Mouse (Mus musculus) hindbrain, embryonic 11.5 days (tissue): ENCODE measurements at regions not wholly inside any gene's neighbourhood (a gene's known extent, or its start where the extent isn't known, plus 50 kb on each side); places are given as distances from the start of the nearest gene placed in this dataset.
A peak's percentile ranks its signal among the peaks of the same experiment; 100 is the strongest.

Source experiments
- ATAC-seq: fragments of 200-750 bp; cut with Nextera tagmentation; 2 replicates; pipeline ENCODE4 v1.8.0; 2017; ENCODE audit warnings: mild to moderate bottlenecking, moderate TSS enrichment, moderate library complexity; ENCODE audit not compliant: low FRiP score
- DNase-seq: peaks from one replicate; pipeline ENCODE4 v3.0.0-alpha.2; 2015; ENCODE audit warnings: low spot score
- H3K27ac ChIP-seq: fragments of 300-500 bp; sonication (generic); 2 replicates; pipeline ENCODE4 v1.5.1; 2014; ENCODE audit warnings: mild to moderate bottlenecking, low read depth, low read length
- H3K27me3 ChIP-seq: fragments of 300-500 bp; sonication (generic); 2 replicates; pipeline ENCODE4 v1.6.1; 2014; ENCODE audit warnings: mild to moderate bottlenecking, low read length, moderate library complexity, mixed read lengths; ENCODE audit not compliant: control insufficient read depth, insufficient read depth
- H3K36me3 ChIP-seq: fragments of 300-500 bp; sonication (generic); 2 replicates; pipeline ENCODE4 v1.6.1; 2014; ENCODE audit warnings: mild to moderate bottlenecking, low read length, moderate library complexity, mixed read lengths; ENCODE audit not compliant: control insufficient read depth, insufficient read depth
- H3K4me1 ChIP-seq: fragments of 300-500 bp; sonication (generic); replicated peaks from 2 replicates; pipeline ENCODE4 v1.6.1; 2014; ENCODE audit warnings: low read length, mixed read lengths; ENCODE audit not compliant: control insufficient read depth, insufficient read depth
- H3K4me2 ChIP-seq: fragments of 300-500 bp; sonication (generic); replicated peaks from 2 replicates; pipeline ENCODE4 v1.6.1; 2014; ENCODE audit warnings: mild to moderate bottlenecking, low read depth, low read length
- H3K4me3 ChIP-seq: fragments of 300-500 bp; sonication (generic); 2 replicates; pipeline ENCODE4 v1.5.1; 2014; ENCODE audit warnings: low read depth, low read length
- H3K9ac ChIP-seq: fragments of 300-500 bp; sonication (generic); 2 replicates; pipeline ENCODE4 v1.6.1; 2014; ENCODE audit warnings: low read depth, low read length
- H3K9me3 ChIP-seq: fragments of 300-500 bp; sonication (generic); 2 replicates; pipeline ENCODE4 v1.6.1; 2016; ENCODE audit warnings: low read length; ENCODE audit not compliant: control insufficient read depth
- WGBS: fragments of 180-500 bp; shearing (Covaris S2); extraction: QIAGEN DNeasy Blood & Tissue Kit; methylation state at CpG from one replicate; pipeline ENCODE4 v1.1.7; 2014; 5-methylcytosine and 5-hydroxymethylcytosine counted together

DNA sequence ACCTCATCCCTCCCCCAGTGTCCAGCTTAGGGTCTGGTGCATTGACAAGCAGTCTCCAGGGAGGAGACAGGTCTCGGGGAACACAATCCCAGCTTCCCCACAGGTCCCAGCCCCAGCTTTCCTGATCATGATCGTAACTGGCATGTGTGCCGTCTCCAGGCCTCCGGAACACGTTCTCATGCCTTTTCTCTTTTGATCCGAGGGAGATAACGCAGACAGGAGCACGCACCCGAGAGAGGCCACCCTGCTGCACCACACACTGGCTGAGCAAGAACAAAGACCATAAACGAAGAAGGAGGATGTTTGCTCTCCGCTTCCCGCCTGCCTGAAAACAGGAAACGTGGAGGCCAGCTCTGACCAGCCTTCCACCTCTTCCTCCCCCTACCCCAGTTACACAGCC lies 209.8 kb downstream of the Sox9 start:
- Histone ChIP-seq H3K4me3 (no peak overlapping the region), H3K9ac (no peak overlapping the region), H3K36me3 (no peaks in the 10 kb centered on the region), H3K27me3 (no peaks in the 10 kb centered on the region), H3K27ac (no peak overlapping the region), H3K4me2 (no peak overlapping the region), H3K9me3 (no peaks in the 10 kb centered on the region), H3K4me1 (peaks cover 14% of the 10 kb centered on the region)
- DNase-seq: no peak
- ATAC-seq: peak; percentile 34; the same call in 1 of the 2 replicates
- WGBS: 28% methylated on average over 13 of the region's 13 CpGs

DNA sequence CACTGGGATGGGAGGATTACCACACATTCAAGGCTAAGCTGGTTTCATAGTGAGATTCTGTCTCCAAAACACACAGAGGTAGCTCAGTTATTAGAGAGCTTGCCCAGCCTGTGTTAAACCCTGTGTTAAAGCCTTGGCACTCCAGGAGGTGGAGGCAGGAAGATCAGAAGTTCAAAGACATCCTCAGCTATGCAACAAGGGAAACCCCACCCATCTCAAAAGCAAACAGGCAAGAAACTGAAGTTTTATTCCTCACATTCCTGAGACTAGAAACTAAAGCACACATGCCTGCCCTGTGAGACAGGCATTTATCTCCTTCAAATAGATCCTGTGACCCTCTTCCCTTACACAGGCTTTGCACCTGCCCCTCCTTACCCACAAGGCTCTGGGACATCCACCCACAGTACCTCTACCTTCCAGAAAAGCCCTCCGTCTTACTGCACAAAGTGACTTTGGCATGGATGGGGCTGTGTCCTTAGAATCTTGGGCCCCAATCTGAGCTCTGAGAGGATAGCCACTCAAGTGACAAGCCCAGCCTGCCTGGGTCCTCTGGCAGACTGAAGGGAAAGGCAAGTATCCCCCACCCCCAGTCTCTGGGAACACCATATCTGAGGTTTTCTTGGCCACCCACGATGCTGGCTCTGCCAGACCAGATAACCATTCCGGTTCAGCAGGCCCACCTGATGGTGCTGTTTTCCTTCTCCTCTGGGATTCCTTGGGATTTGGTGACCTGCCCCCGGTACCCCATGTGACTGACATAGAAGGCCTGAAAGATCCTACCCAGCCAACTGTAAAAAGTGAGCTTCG lies 217.0 kb downstream of the Sox9 start:
- Histone ChIP-seq H3K9me3 (no peaks in the 10 kb centered on the region), H3K9ac (no peak overlapping the region), H3K27me3 (no peaks in the 10 kb centered on the region), H3K27ac (no peak overlapping the region), H3K4me2 (no peak overlapping the region), H3K36me3 (no peaks in the 10 kb centered on the region), H3K4me1 (no peaks in the 10 kb centered on the region), H3K4me3 (no peak overlapping the region)
- 49% methylated on average over 5 of the region's 5 CpGs for WGBS
- no peak for ATAC-seq
- no peak for DNase-seq

GRCm38 (mm10) chr11:113001071-113001470 lies 219.0 kb downstream of the Sox9 start:
- no peak overlapping the region for H3K27ac ChIP-seq
- H3K4me3 ChIP-seq: no peak overlapping the region
- H3K27me3 ChIP-seq: no peaks in the 10 kb centered on the region
- H3K9me3 ChIP-seq: no peaks in the 10 kb centered on the region
- H3K9ac ChIP-seq: no peak overlapping the region
- no peak for DNase-seq
- no peaks in the 10 kb centered on the region for H3K4me1 ChIP-seq
- H3K4me2 ChIP-seq: no peak overlapping the region
- no peaks in the 10 kb centered on the region for H3K36me3 ChIP-seq
- ATAC-seq: no peak
- 76% methylated on average over 6 of the region's 6 CpGs for WGBS

- Histone ChIP-seq H3K27ac (no peak overlapping the region), H3K9me3 (no peaks in the 10 kb centered on the region), H3K4me3 (no peak overlapping the region), H3K9ac (no peak overlapping the region), H3K27me3 (no peaks in the 10 kb centered on the region), H3K4me2 (no peak overlapping the region), H3K36me3 (no peaks in the 10 kb centered on the region), H3K4me1 (no peaks in the 10 kb centered on the region)
- ATAC-seq (no peak), DNase-seq (no peak)
- 79% methylated on average over 9 of the region's 9 CpGs for WGBS
Observed at GRCm38 (mm10) chr11:113005895-113006294, 223.9 kb downstream of the Sox9 start.

- DNase-seq (no peak), ATAC-seq (no peak)
- Histone ChIP-seq H3K27ac (no peak overlapping the region), H3K9me3 (no peaks in the 10 kb centered on the region), H3K36me3 (no peaks in the 10 kb centered on the region), H3K4me2 (no peak overlapping the region), H3K4me3 (no peak overlapping the region), H3K9ac (no peak overlapping the region), H3K27me3 (no peaks in the 10 kb centered on the region), H3K4me1 (no peaks in the 10 kb centered on the region)
- 79% methylated on average over 4 of the region's 4 CpGs for WGBS
Observed at GRCm38 (mm10) chr11:113008521-113008920, 226.5 kb downstream of the Sox9 start.

DNA sequence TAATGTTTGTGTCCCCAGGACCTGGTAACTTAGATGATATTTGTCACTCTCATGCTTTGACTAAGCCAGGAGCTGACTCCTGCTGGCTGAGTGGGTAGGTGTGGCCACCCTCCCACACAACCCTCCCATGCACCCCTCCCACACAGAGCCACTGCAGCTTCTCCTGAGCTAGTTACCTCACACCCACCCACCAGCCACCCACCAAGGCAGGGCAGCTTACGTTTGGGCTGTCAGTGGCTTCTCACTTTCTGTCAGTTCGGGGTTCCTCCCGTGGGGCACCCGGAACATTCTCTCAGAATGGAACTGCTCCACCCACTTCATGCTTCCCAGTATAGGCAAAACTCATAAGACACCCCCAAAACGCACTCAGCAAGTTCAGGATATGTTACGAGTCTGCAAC lies 227.4 kb downstream of the Sox9 start:
- no peaks in the 10 kb centered on the region for H3K9me3 ChIP-seq
- H3K27ac ChIP-seq: no peak overlapping the region
- 91% methylated on average over 6 of the region's 6 CpGs for WGBS
- no peak overlapping the region for H3K9ac ChIP-seq
- H3K36me3 ChIP-seq: no peaks in the 10 kb centered on the region
- H3K4me1 ChIP-seq: no peaks in the 10 kb centered on the region
- DNase-seq (no peak), ATAC-seq (no peak)
- H3K4me2 ChIP-seq: no peak overlapping the region
- no peaks in the 10 kb centered on the region for H3K27me3 ChIP-seq
- H3K4me3 ChIP-seq: no peak overlapping the region

GRCm38 (mm10) chr11:113010906-113011305 lies 228.9 kb downstream of the Sox9 start:
- no peak overlapping the region for H3K4me2 ChIP-seq
- 92% methylated on average over 5 of the region's 5 CpGs for WGBS

GRCm38 (mm10) chr11:113014186-113015010 lies 232.4 kb downstream of the Sox9 start:
- Histone ChIP-seq H3K27ac (no peak overlapping the region), H3K27me3 (no peaks in the 10 kb centered on the region), H3K9me3 (no peaks in the 10 kb centered on the region), H3K4me2 (no peak overlapping the region), H3K36me3 (no peaks in the 10 kb centered on the region), H3K4me3 (no peak overlapping the region), H3K4me1 (peaks cover 16% of the 10 kb centered on the region), H3K9ac (no peak overlapping the region)
- no peak for ATAC-seq
- 45% methylated on average over 10 of the region's 10 CpGs for WGBS
- DNase-seq: peak; percentile 46

More at GRCm38 (mm10) chr11:113010906-113011305, 228.9 kb downstream of the Sox9 start:
- Histone ChIP-seq H3K27ac (no peak overlapping the region), H3K4me3 (no peak overlapping the region), H3K4me1 (peaks cover under 1% of the 10 kb centered on the region; the same call in 1 of the 2 replicates), H3K36me3 (no peaks in the 10 kb centered on the region), H3K9me3 (no peaks in the 10 kb centered on the region), H3K9ac (no peak overlapping the region), H3K27me3 (no peaks in the 10 kb centered on the region)
- no peak for ATAC-seq
- DNase-seq: no peak
